Mouse (Mus musculus): ENCODE results near the gene Ftl1. TPM values are rescaled to one million over a fixed set of nuclear protein-coding genes. Genes with fewer than 3 reads are reported as not detected.
"Not testable (repeated sequence)": the region's sequence is repeated elsewhere in the genome, so short reads cannot be mapped to it uniquely, and the experiment has no call there.

Ftl1 gene
- 4,578 and 4,939 TPM in 2 replicates for polyA plus RNA-seq (2016; fragmentation: Nextera tagmentation; extraction: Ambion mirVana)

- peaks cover 71% of the 10 kb centered on the region for H3K36me3 ChIP-seq
- peak; percentile 100 for DNase-seq (ENCODE audit: low spot score)
- under 1% methylated on average over 37 of the region's 37 CpGs for WGBS
- peak within 1 kb of the TSS; percentile 79 for H3K4me3 ChIP-seq
- not testable (repeated sequence) for H3K27me3 ChIP-seq (ENCODE audit: insufficient read depth, poor library complexity, severe bottlenecking); H3K9me3 ChIP-seq
- peaks cover 43% of the 10 kb centered on the region for H3K4me1 ChIP-seq
- H3K27ac ChIP-seq, result peak within 1 kb of the TSS; percentile 94
These were observed at the start of gene Ftl1 for GRCm38 (mm10) chr7:45459564-45460140. TSS of gene Ftl1 (minus strand) at chr7:45459884.

- Histone ChIP-seq H3K4me3 (peak overlapping the region; percentile 84), H3K36me3 (peaks cover 36% of the 10 kb centered on the region), H3K27me3 (ENCODE audit: insufficient read depth, poor library complexity, severe bottlenecking) (no peaks in the 10 kb centered on the region), H3K9me3 (no peaks in the 10 kb centered on the region), H3K27ac (peak overlapping the region; percentile 93), H3K4me1 (peaks cover 23% of the 10 kb centered on the region)
- DNase-seq (ENCODE audit: low spot score), result no peak
- 41% methylated on average over 19 of the region's 19 CpGs for WGBS
These were observed 49.6 kb upstream of the Ftl1 start for GRCm38 (mm10) chr7:45509181-45509882.

- H3K27me3 ChIP-seq (ENCODE audit: insufficient read depth, poor library complexity, severe bottlenecking), result no peaks in the 10 kb centered on the region
- peaks cover 41% of the 10 kb centered on the region for H3K36me3 ChIP-seq
- H3K9me3 ChIP-seq, result no peaks in the 10 kb centered on the region
- peaks cover 23% of the 10 kb centered on the region for H3K4me1 ChIP-seq
- DNase-seq (ENCODE audit: low spot score), result no peak
- WGBS, result 73% methylated on average over 6 of the region's 6 CpGs
- peak overlapping the region; percentile 93 for H3K27ac ChIP-seq
- peak overlapping the region; percentile 84 for H3K4me3 ChIP-seq
These were observed 48.9 kb upstream of the Ftl1 start for GRCm38 (mm10) chr7:45508561-45508960.

GRCm38 (mm10) chr7:45507583-45507982 is 47.9 kb upstream of the Ftl1 start:
- H3K4me3 ChIP-seq, result no peak overlapping the region
- H3K36me3 ChIP-seq, result peaks cover 49% of the 10 kb centered on the region
- no peak for DNase-seq (ENCODE audit: low spot score)
- no peaks in the 10 kb centered on the region for H3K27me3 ChIP-seq (ENCODE audit: insufficient read depth, poor library complexity, severe bottlenecking)
- peaks cover 26% of the 10 kb centered on the region for H3K4me1 ChIP-seq
- H3K27ac ChIP-seq, result no peak overlapping the region
- no peaks in the 10 kb centered on the region for H3K9me3 ChIP-seq
- WGBS, result 85% methylated on average over 6 of the region's 6 CpGs

- DNase-seq (ENCODE audit: low spot score), result no peak
- H3K4me3 ChIP-seq, result no peak overlapping the region
- H3K36me3 ChIP-seq, result peaks cover 98% of the 10 kb centered on the region
- H3K4me1 ChIP-seq, result peaks cover 24% of the 10 kb centered on the region
- H3K9me3 ChIP-seq, result no peaks in the 10 kb centered on the region
- no peak overlapping the region for H3K27ac ChIP-seq
- 97% methylated on average over 6 of the region's 6 CpGs for WGBS
- no peaks in the 10 kb centered on the region for H3K27me3 ChIP-seq (ENCODE audit: insufficient read depth, poor library complexity, severe bottlenecking)
These were observed 38.7 kb upstream of the Ftl1 start for GRCm38 (mm10) chr7:45498427-45498826.

- no peak for DNase-seq (ENCODE audit: low spot score)
- H3K27me3 ChIP-seq (ENCODE audit: insufficient read depth, poor library complexity, severe bottlenecking), result no peaks in the 10 kb centered on the region
- WGBS, result 82% methylated on average over 9 of the region's 9 CpGs
- no peak overlapping the region for H3K4me3 ChIP-seq
- peaks cover 80% of the 10 kb centered on the region for H3K36me3 ChIP-seq
- peaks cover 25% of the 10 kb centered on the region for H3K4me1 ChIP-seq
- no peak overlapping the region for H3K27ac ChIP-seq
- no peaks in the 10 kb centered on the region for H3K9me3 ChIP-seq
These were observed 34.9 kb upstream of the Ftl1 start for GRCm38 (mm10) chr7:45494548-45494947.

- no peak for DNase-seq (ENCODE audit: low spot score)
- no peaks in the 10 kb centered on the region for H3K9me3 ChIP-seq
- H3K4me3 ChIP-seq, result no peak overlapping the region
- peaks cover 64% of the 10 kb centered on the region for H3K36me3 ChIP-seq
- peaks cover 39% of the 10 kb centered on the region for H3K4me1 ChIP-seq
- no peak overlapping the region for H3K27ac ChIP-seq
- WGBS, result 91% methylated on average over 5 of the region's 5 CpGs
- H3K27me3 ChIP-seq (ENCODE audit: insufficient read depth, poor library complexity, severe bottlenecking), result no peaks in the 10 kb centered on the region
These were observed 33.3 kb upstream of the Ftl1 start for GRCm38 (mm10) chr7:45492951-45493350.

- Histone ChIP-seq H3K4me1 (peaks cover 41% of the 10 kb centered on the region), H3K27ac (no peak overlapping the region), H3K27me3 (ENCODE audit: insufficient read depth, poor library complexity, severe bottlenecking) (no peaks in the 10 kb centered on the region), H3K4me3 (no peak overlapping the region), H3K36me3 (peaks cover 58% of the 10 kb centered on the region), H3K9me3 (no peaks in the 10 kb centered on the region)
- DNase-seq (ENCODE audit: low spot score), result no peak
- WGBS, result 94% methylated on average over 8 of the region's 8 CpGs
These were observed 32.7 kb upstream of the Ftl1 start for GRCm38 (mm10) chr7:45492225-45492844.

GRCm38 (mm10) chr7:45491264-45491663 is 31.6 kb upstream of the Ftl1 start:
- 19% methylated on average over 3 of the region's 3 CpGs for WGBS
- peaks cover 47% of the 10 kb centered on the region for H3K36me3 ChIP-seq
- H3K27ac ChIP-seq, result peak overlapping the region; percentile 64
- peaks cover 45% of the 10 kb centered on the region for H3K4me1 ChIP-seq
- H3K27me3 ChIP-seq (ENCODE audit: insufficient read depth, poor library complexity, severe bottlenecking), result no peaks in the 10 kb centered on the region
- H3K9me3 ChIP-seq, result no peaks in the 10 kb centered on the region
- peak overlapping the region; percentile 8; the same call in 1 of the 2 replicates for H3K4me3 ChIP-seq
- DNase-seq (ENCODE audit: low spot score), result no peak

GRCm38 (mm10) chr7:45490822-45491221 is 31.1 kb upstream of the Ftl1 start:
- Histone ChIP-seq H3K27ac (peak overlapping the region; percentile 64; the same call in 1 of the 2 replicates), H3K4me3 (peak overlapping the region; percentile 8; the same call in 1 of the 2 replicates), H3K4me1 (peaks cover 41% of the 10 kb centered on the region), H3K27me3 (ENCODE audit: insufficient read depth, poor library complexity, severe bottlenecking) (no peaks in the 10 kb centered on the region), H3K36me3 (peaks cover 43% of the 10 kb centered on the region), H3K9me3 (no peaks in the 10 kb centered on the region)
- no peak for DNase-seq (ENCODE audit: low spot score)
- WGBS, result 39% methylated on average over 9 of the region's 9 CpGs

- 50% methylated on average over 7 of the region's 7 CpGs for WGBS
- no peak for DNase-seq (ENCODE audit: low spot score)
- peaks cover 40% of the 10 kb centered on the region for H3K4me1 ChIP-seq
- no peaks in the 10 kb centered on the region for H3K27me3 ChIP-seq (ENCODE audit: insufficient read depth, poor library complexity, severe bottlenecking)
- peak overlapping the region; percentile 44; the same call in 1 of the 2 replicates for H3K27ac ChIP-seq
- no peaks in the 10 kb centered on the region for H3K9me3 ChIP-seq
- peaks cover 30% of the 10 kb centered on the region for H3K36me3 ChIP-seq
- no peak overlapping the region for H3K4me3 ChIP-seq
These were observed 29.9 kb upstream of the Ftl1 start for GRCm38 (mm10) chr7:45489578-45489977.

- Histone ChIP-seq H3K4me3 (peak within 1 kb of the TSS; percentile 70), H3K36me3 (peaks cover 20% of the 10 kb centered on the region), H3K27ac (peak within 1 kb of the TSS; percentile 92), H3K27me3 (ENCODE audit: insufficient read depth, poor library complexity, severe bottlenecking) (no peaks in the 10 kb centered on the region), H3K9me3 (no peaks in the 10 kb centered on the region), H3K4me1 (peaks cover 40% of the 10 kb centered on the region)
- WGBS, result 5% methylated on average over 38 of the region's 38 CpGs
- DNase-seq (ENCODE audit: low spot score), result peak; percentile 87
These were observed 28.9 kb upstream of the Ftl1 start, which contains the start of gene Dhdh for GRCm38 (mm10) chr7:45488293-45489204. TSS of gene Dhdh (minus strand) at chr7:45488805.
